Mouse (Mus musculus) hindbrain, embryonic 10.5 days (tissue): ENCODE measurements around the gene Kansl2. TPM values are rescaled to one million over a fixed set of nuclear protein-coding genes. Genes with fewer than 3 reads are reported as not detected.
A peak's percentile ranks its signal among the peaks of the same experiment; 100 is the strongest.

Experiments used
- DNase-seq: peaks from one replicate; pipeline ENCODE4 v3.0.0-alpha.2; 2017; ENCODE audit warnings: low spot score
- H3K27ac ChIP-seq: fragments of 300-500 bp; sonication (generic); 2 replicates; pipeline ENCODE4 v1.5.1; 2016; ENCODE audit warnings: mild to moderate bottlenecking, moderate library complexity
- H3K27me3 ChIP-seq: fragments of 300-500 bp; sonication (generic); 2 replicates; pipeline ENCODE4 v1.6.1; 2016; ENCODE audit warnings: mild to moderate bottlenecking; ENCODE audit not compliant: poor library complexity, insufficient read depth, severe bottlenecking
- H3K36me3 ChIP-seq: fragments of 300-500 bp; sonication (generic); 2 replicates; pipeline ENCODE4 v1.6.1; 2016; ENCODE audit warnings: mild to moderate bottlenecking, moderate library complexity
- H3K4me1 ChIP-seq: fragments of 300-500 bp; sonication (generic); replicated peaks from 2 replicates; pipeline ENCODE4 v1.6.1; 2016; ENCODE audit warnings: mild to moderate bottlenecking
- H3K4me3 ChIP-seq: fragments of 300-500 bp; sonication (generic); 2 replicates; pipeline ENCODE4 v1.5.1; 2016; ENCODE audit warnings: mild to moderate bottlenecking, moderate library complexity
- H3K9me3 ChIP-seq: fragments of 300-500 bp; sonication (generic); 2 replicates; pipeline ENCODE4 v1.6.1; 2016; ENCODE audit warnings: mild to moderate bottlenecking, moderate library complexity
- WGBS: fragments of 180-500 bp; shearing (Covaris S2); methylation state at CpG from one replicate; pipeline ENCODE4 v1.1.7; 2016; 5-methylcytosine and 5-hydroxymethylcytosine counted together
- polyA plus RNA-seq: library from polyadenylated mRNA; unstranded; fragments of >200 nt; fragmentation: Nextera tagmentation; extraction: Ambion mirVana; gene quantifications from 2 replicates; pipeline ENCODE4 v1.2.1, GENCODE M21; 2016

Kansl2 gene
- polyA plus RNA-seq, 1 experiment from 2014 or later = 151 TPM

- H3K9me3 ChIP-seq = no peaks in the 10 kb centered on the region
- H3K4me3 ChIP-seq = no peak overlapping the region
- no peaks in the 10 kb centered on the region for H3K27me3 ChIP-seq
- no peak overlapping the region for H3K27ac ChIP-seq
- peak; percentile 27 for DNase-seq
- no peaks in the 10 kb centered on the region for H3K4me1 ChIP-seq
- WGBS = 56% methylated on average over 10 of the region's 10 CpGs
- no peaks in the 10 kb centered on the region for H3K36me3 ChIP-seq
These were observed 58.7 kb downstream of the Kansl2 start for GRCm38 (mm10) chr15:98475382-98475781.

GRCm38 (mm10) chr15:98474958-98475357 lies 59.1 kb downstream of the Kansl2 start:
- no peaks in the 10 kb centered on the region for H3K27me3 ChIP-seq
- WGBS = 80% methylated on average over 10 of the region's 10 CpGs

GRCm38 (mm10) chr15:98471539-98471938 lies 62.5 kb downstream of the Kansl2 start:
- no peaks in the 10 kb centered on the region for H3K9me3 ChIP-seq
- H3K27ac ChIP-seq = no peak overlapping the region
- WGBS = 92% methylated on average over 13 of the region's 13 CpGs
- H3K4me3 ChIP-seq = no peak overlapping the region
- H3K4me1 ChIP-seq = no peaks in the 10 kb centered on the region
- no peak for DNase-seq
- H3K27me3 ChIP-seq = no peaks in the 10 kb centered on the region
- H3K36me3 ChIP-seq = no peaks in the 10 kb centered on the region

More at GRCm38 (mm10) chr15:98474958-98475357, 59.1 kb downstream of the Kansl2 start:
- Histone ChIP-seq H3K9me3 (no peaks in the 10 kb centered on the region), H3K4me3 (no peak overlapping the region), H3K4me1 (no peaks in the 10 kb centered on the region), H3K36me3 (no peaks in the 10 kb centered on the region), H3K27ac (no peak overlapping the region)
- DNase-seq = no peak

GRCm38 (mm10) chr15:98469596-98469995 lies 64.5 kb downstream of the Kansl2 start, which contains the start of gene OR5BS1P:
OR5BS1P (plus strand) TSS chr15:98469896.
- no peaks in the 10 kb centered on the region for H3K27me3 ChIP-seq
- DNase-seq = no peak
- H3K9me3 ChIP-seq = no peaks in the 10 kb centered on the region
- H3K4me3 ChIP-seq = no peak within 1 kb of the TSS
- WGBS = 93% methylated on average over 4 of the region's 4 CpGs
- H3K36me3 ChIP-seq = no peaks in the 10 kb centered on the region
- no peak within 1 kb of the TSS for H3K27ac ChIP-seq
- no peaks in the 10 kb centered on the region for H3K4me1 ChIP-seq

Other genes starting within 250 kb of the Kansl2 start
- 0.66 and 1.3 TPM in 2 replicates for gene Zfp641, start 238.1 kb downstream of the Kansl2 start, polyA plus RNA-seq
- not detected in 2 replicates for gene Olfr285, start 216.9 kb downstream of the Kansl2 start, polyA plus RNA-seq
- not detected in 2 replicates for gene Olfr284, start 193.3 kb downstream of the Kansl2 start, polyA plus RNA-seq
- not detected in 2 replicates for gene Olfr283, start 153.3 kb downstream of the Kansl2 start, polyA plus RNA-seq
- not detected in 2 replicates for gene Olfr282, start 103.0 kb downstream of the Kansl2 start, polyA plus RNA-seq
- not detected in 2 replicates for gene Olfr281, start 81.7 kb downstream of the Kansl2 start, polyA plus RNA-seq
- gene OR5BS1P, start 64.4 kb downstream of the Kansl2 start, polyA plus RNA-seq = not detected in 2 replicates
- 0.22 and 0.48 TPM in 2 replicates for gene Lalba, start 51.5 kb downstream of the Kansl2 start, polyA plus RNA-seq
- gene Olfr279, start 41.9 kb downstream of the Kansl2 start, polyA plus RNA-seq = not detected in 2 replicates
- gene Ccnt1, start 36.7 kb upstream of the Kansl2 start, polyA plus RNA-seq = 53.7 and 57.6 TPM in 2 replicates
- gene 4930415O20Rik, start 36.7 kb upstream of the Kansl2 start, polyA plus RNA-seq = not detected in 2 replicates
- 11.6 and 12.0 TPM in 2 replicates for gene Adcy6, start 75.8 kb upstream of the Kansl2 start, polyA plus RNA-seq
- gene Cacnb3, start 96.6 kb upstream of the Kansl2 start, polyA plus RNA-seq = 38.8 and 58.6 TPM in 2 replicates
- 22.8 and 23.8 TPM in 2 replicates for gene Ddx23, start 128.6 kb upstream of the Kansl2 start, polyA plus RNA-seq
- 3.7 and 5.8 TPM in 2 replicates for gene Rnd1, start 143.2 kb upstream of the Kansl2 start, polyA plus RNA-seq
- 1.7 and 3.1 TPM in 2 replicates for gene Ccdc65, start 173.9 kb upstream of the Kansl2 start, polyA plus RNA-seq
- gene Fkbp11, start 193.9 kb upstream of the Kansl2 start, polyA plus RNA-seq = 12.9 and 15.9 TPM in 2 replicates
- gene Arf3, start 228.9 kb upstream of the Kansl2 start, polyA plus RNA-seq = 42.6 and 45.1 TPM in 2 replicates
- 0.21 and 0.44 TPM in 2 replicates for gene Wnt10b, start 243.9 kb upstream of the Kansl2 start, polyA plus RNA-seq